In the genomic region with DNA sequence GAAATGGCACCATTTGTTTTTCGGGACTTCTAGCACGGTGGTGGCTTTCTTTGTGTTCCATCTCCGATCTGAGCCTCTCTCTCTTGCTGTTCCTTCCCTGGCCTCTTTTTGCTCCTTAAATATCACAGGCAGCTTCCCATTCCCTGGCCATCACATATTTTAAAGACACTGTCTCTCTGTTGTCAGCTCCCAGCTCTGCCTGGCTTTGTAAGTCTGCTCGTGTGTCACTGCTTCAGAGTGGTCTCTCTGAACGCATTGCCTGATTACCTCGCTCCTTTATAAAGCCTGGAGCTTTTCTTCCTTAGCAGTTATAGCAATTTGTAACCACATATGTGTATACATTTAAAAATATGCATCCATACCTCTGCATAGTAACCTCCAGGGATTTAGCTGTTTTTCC, we compare ENCODE assay signal across 30 mouse cellular contexts.
DNase-seq lines count a peak whose midpoint lies in the region; ATAC-seq and TF ChIP-seq lines count a peak whose summit lies in the region.
"Had no signal": no experiment of that assay in that cellular context is flagged by ENCODE, and none has a peak within 500 bp of the region (broad histone marks: within the 10 kb centered on the region; RNA-seq: fewer than 3 reads in every experiment).

No protein-coding gene starts in this region.

- no peak for DNase-seq in frontal cortex, postnatal 36 days (ENCODE audit: low spot score in 2 of 2)
- DNase-seq in midbrain, embryonic 11.5 days (ENCODE audit: low spot score, missing footprints), result no peak
- DNase-seq in hindbrain, postnatal 0 days (ENCODE audit: low spot score), result peak; percentile 6
- DNase-seq in retina, postnatal 1 day, result no peak
- no peak for DNase-seq in heart, adult 11 months
- DNase-seq: adrenal gland, postnatal 14 days; cerebellum, adult 18-20 months; cerebellum, postnatal 14 days; gastrocnemius, postnatal 25 days; heart, adult 18-20 months; heart, postnatal 36 days; kidney, adult 18-20 months; kidney, postnatal 36 days; liver, embryonic 13.5 days; lung, adult 18-20 months; lung, postnatal 4 days; right cerebral cortex, adult 18-20 months; spleen, adult 18-20 months; thymus, postnatal 14 days had no signal

- H3K4me3 ChIP-seq in midbrain, embryonic 13.5 days (replicated peaks), result no peak overlapping the region
- H3K4me3 ChIP-seq in midbrain, embryonic 11.5 days (ENCODE audit: low read depth, low read length), result no peak overlapping the region
- H3K4me3 ChIP-seq in hindbrain, postnatal 0 days (ENCODE audit: low read length), result no peak overlapping the region
- H3K4me3 ChIP-seq in neural tube, embryonic 14.5 days (ENCODE audit: low read depth, low read length), result no peak overlapping the region
- H3K4me3 ChIP-seq: erythroblast, embryonic 14.5 days; kidney, embryonic 15.5 days; layer of hippocampus, adult 2 months; left cerebral cortex, adult 2 months; limb, embryonic 15.5 days; liver, embryonic 13.5 days had no signal

- H3K4me1 ChIP-seq in midbrain, embryonic 13.5 days (replicated peaks), result no peaks in the 10 kb centered on the region
- no peaks in the 10 kb centered on the region for H3K4me1 ChIP-seq in midbrain, embryonic 11.5 days (ENCODE audit: control insufficient read depth, insufficient read depth, low read length)
- H3K4me1 ChIP-seq in hindbrain, postnatal 0 days (ENCODE audit: insufficient read depth, low read length), result no peaks in the 10 kb centered on the region
- H3K4me1 ChIP-seq in neural tube, embryonic 14.5 days (ENCODE audit: control insufficient read depth, insufficient read depth, low read length), result no peaks in the 10 kb centered on the region
- H3K4me1 ChIP-seq: kidney, embryonic 15.5 days; limb, embryonic 15.5 days; liver, embryonic 13.5 days had no signal

- ATAC-seq in frontal cortex, adult (ENCODE audit: low TSS enrichment), result peak; percentile 73
- no peak for ATAC-seq in midbrain, embryonic 13.5 days
- no peak for ATAC-seq in midbrain, embryonic 11.5 days (ENCODE audit: low FRiP score)
- no peak for ATAC-seq in hindbrain, postnatal 0 days
- 0 out of 2 replicates have a peak, but pooled peaks have one; percentile 44 for ATAC-seq in neural tube, embryonic 14.5 days (ENCODE audit: low read depth)
- ATAC-seq: lung, postnatal 0 days had no signal

- H3K36me3 ChIP-seq in midbrain, embryonic 13.5 days, result no peaks in the 10 kb centered on the region
- no peaks in the 10 kb centered on the region for H3K36me3 ChIP-seq in midbrain, embryonic 11.5 days (ENCODE audit: control insufficient read depth, insufficient read depth, low read length)
- no peaks in the 10 kb centered on the region for H3K36me3 ChIP-seq in hindbrain, postnatal 0 days (ENCODE audit: insufficient read depth, low read length)
- no peaks in the 10 kb centered on the region for H3K36me3 ChIP-seq in neural tube, embryonic 14.5 days (ENCODE audit: control insufficient read depth, insufficient read depth, low read length)
- H3K36me3 ChIP-seq: G1E; kidney, embryonic 15.5 days; limb, embryonic 15.5 days; liver, embryonic 13.5 days had no signal

- no peaks in the 10 kb centered on the region for H3K9me3 ChIP-seq in midbrain, embryonic 13.5 days
- no peaks in the 10 kb centered on the region for H3K9me3 ChIP-seq in midbrain, embryonic 11.5 days (ENCODE audit: control insufficient read depth, low read length)
- no peaks in the 10 kb centered on the region for H3K9me3 ChIP-seq in hindbrain, postnatal 0 days (ENCODE audit: low read length)
- no peaks in the 10 kb centered on the region for H3K9me3 ChIP-seq in neural tube, embryonic 14.5 days (ENCODE audit: control insufficient read depth, low read length)
- H3K9me3 ChIP-seq: kidney, embryonic 15.5 days; limb, embryonic 15.5 days; liver, embryonic 13.5 days had no signal

- H3K27ac ChIP-seq in midbrain, embryonic 13.5 days, result peak overlapping the region; percentile 47
- H3K27ac ChIP-seq in midbrain, embryonic 11.5 days (ENCODE audit: low read depth, low read length), result no peak overlapping the region
- 0 out of 2 replicates have a peak overlapping the region, but pooled peaks have one; percentile 11 for H3K27ac ChIP-seq in hindbrain, postnatal 0 days
- H3K27ac ChIP-seq in neural tube, embryonic 14.5 days (ENCODE audit: low read depth, low read length), result no peak overlapping the region
- H3K27ac ChIP-seq: kidney, embryonic 15.5 days; layer of hippocampus, adult 2 months; left cerebral cortex, adult 2 months; limb, embryonic 15.5 days; liver, embryonic 13.5 days had no signal

- WGBS in midbrain, embryonic 13.5 days, result 66% methylated on average over 6 of the region's 6 CpGs
- 77% methylated on average over 6 of the region's 6 CpGs for WGBS in midbrain, embryonic 11.5 days
- WGBS in hindbrain, postnatal 0 days, result 58% methylated on average over 6 of the region's 6 CpGs
- WGBS in neural tube, embryonic 14.5 days, result 61% methylated on average over 6 of the region's 6 CpGs

- H3K4me2 ChIP-seq in midbrain, embryonic 13.5 days (replicated peaks), result no peak overlapping the region
- no peak overlapping the region for H3K4me2 ChIP-seq in midbrain, embryonic 11.5 days
- no peak overlapping the region for H3K4me2 ChIP-seq in hindbrain, postnatal 0 days (ENCODE audit: low read depth, low read length)
- H3K4me2 ChIP-seq in neural tube, embryonic 14.5 days (ENCODE audit: low read depth, low read length), result no peak overlapping the region
- H3K4me2 ChIP-seq: heart, embryonic 11.5 days; kidney, embryonic 15.5 days; limb, embryonic 15.5 days; liver, embryonic 13.5 days had no signal

- H3K9ac ChIP-seq in midbrain, embryonic 13.5 days (replicated peaks), result no peak overlapping the region
- H3K9ac ChIP-seq in midbrain, embryonic 11.5 days (ENCODE audit: low read length), result no peak overlapping the region
- no peak overlapping the region for H3K9ac ChIP-seq in hindbrain, postnatal 0 days (replicated peaks; ENCODE audit: low read length)
- H3K9ac ChIP-seq in neural tube, embryonic 14.5 days (replicated peaks; ENCODE audit: low read depth, low read length), result no peak overlapping the region
- H3K9ac ChIP-seq: kidney, embryonic 15.5 days; limb, embryonic 15.5 days; liver, embryonic 13.5 days had no signal

- TF ChIP-seq CTCF in hindbrain, postnatal 0 days (IDR thresholded peaks at IDR 0.05; ENCODE audit: low read depth), result no peak

- H3K27me3 ChIP-seq in midbrain, embryonic 13.5 days, result no peaks in the 10 kb centered on the region
- H3K27me3 ChIP-seq in midbrain, embryonic 11.5 days (ENCODE audit: control insufficient read depth, insufficient read depth, low read length), result no peaks in the 10 kb centered on the region
- H3K27me3 ChIP-seq in hindbrain, postnatal 0 days (ENCODE audit: insufficient read depth, low read length), result no peaks in the 10 kb centered on the region
- H3K27me3 ChIP-seq in neural tube, embryonic 14.5 days (ENCODE audit: control insufficient read depth, insufficient read depth, low read length), result no peaks in the 10 kb centered on the region
- H3K27me3 ChIP-seq: kidney, embryonic 15.5 days; limb, embryonic 15.5 days; liver, embryonic 13.5 days had no signal

Comparison
In these comparisons a context has a peak if more than half of its experiments do, and no peak if none do; other contexts are left out.
1. H3K27ac ChIP-seq: peak in midbrain, embryonic 13.5 days (single experiment) and hindbrain, postnatal 0 days (single experiment); none in midbrain, embryonic 11.5 days (single experiment) and neural tube, embryonic 14.5 days (single experiment).
2. ATAC-seq: peak in frontal cortex, adult (single experiment) and neural tube, embryonic 14.5 days (single experiment); none in midbrain, embryonic 13.5 days (single experiment), midbrain, embryonic 11.5 days (single experiment) and hindbrain, postnatal 0 days (single experiment).